Mouse (Mus musculus) embryonic facial prominence, embryonic 11.5 days (tissue): ENCODE results near the gene Chst11. TPM values are rescaled to one million over a fixed set of nuclear protein-coding genes. Genes with fewer than 3 reads are reported as not detected.

Source experiments
- ATAC-seq: fragments of 200-750 bp; cut with Nextera tagmentation; replicated peaks from 2 replicates; pipeline ENCODE4 v1.8.0; 2017; ENCODE audit warnings: low read depth; ENCODE audit not compliant: insufficient number of reproducible peaks, low FRiP score, low TSS enrichment
- DNase-seq: peaks from one replicate; pipeline ENCODE4 v3.0.0-alpha.2; 2015; ENCODE audit warnings: low spot score
- H3K27ac ChIP-seq: fragments of 300-500 bp; sonication (generic); replicated peaks from 2 replicates; pipeline ENCODE4 v1.5.1; 2014; ENCODE audit warnings: mild to moderate bottlenecking, low read depth, low read length, control low read depth
- H3K27me3 ChIP-seq: fragments of 300-500 bp; sonication (generic); 2 replicates; pipeline ENCODE4 v1.6.1; 2014; ENCODE audit warnings: mild to moderate bottlenecking, low read length, moderate library complexity, mixed read lengths; ENCODE audit not compliant: control insufficient read depth, insufficient read depth
- H3K36me3 ChIP-seq: fragments of 300-500 bp; sonication (generic); replicated peaks from 2 replicates; pipeline ENCODE4 v1.6.1; 2014; ENCODE audit warnings: low read depth, mild to moderate bottlenecking, low read length, moderate library complexity, mixed read lengths; ENCODE audit not compliant: control insufficient read depth, insufficient read depth
- H3K4me1 ChIP-seq: fragments of 300-500 bp; sonication (generic); 2 replicates; pipeline ENCODE4 v1.6.1; 2014; ENCODE audit warnings: low read length, mixed read lengths; ENCODE audit not compliant: control insufficient read depth, insufficient read depth
- H3K4me2 ChIP-seq: fragments of 300-500 bp; sonication (generic); 2 replicates; pipeline ENCODE4 v1.6.1; 2014; ENCODE audit warnings: low read depth, mild to moderate bottlenecking, control low read depth, low read length, moderate library complexity
- H3K4me3 ChIP-seq: fragments of 300-500 bp; sonication (generic); 2 replicates; pipeline ENCODE4 v1.5.1; 2014; ENCODE audit warnings: low read depth, low read length, control low read depth
- H3K9ac ChIP-seq: fragments of 300-500 bp; sonication (generic); replicated peaks from 2 replicates; pipeline ENCODE4 v1.6.1; 2014; ENCODE audit warnings: mild to moderate bottlenecking, control low read depth, low read length
- H3K9me3 ChIP-seq: fragments of 300-500 bp; sonication (generic); replicated peaks from 2 replicates; pipeline ENCODE4 v1.6.1; 2016; ENCODE audit warnings: mild to moderate bottlenecking, low read length, inconsistent platforms, mixed read lengths; ENCODE audit not compliant: control insufficient read depth
- WGBS: fragments of 180-500 bp; shearing (Covaris S2); extraction: QIAGEN DNeasy Blood & Tissue Kit; methylation state at CpG from one replicate; pipeline ENCODE4 v1.1.7; 2014; 5-methylcytosine and 5-hydroxymethylcytosine counted together
- polyA plus RNA-seq: library from polyadenylated mRNA; unstranded; fragments of >200 nt; fragmentation: Nextera tagmentation; extraction: Ambion mirVana; gene quantifications from 2 replicates; pipeline ENCODE4 v1.2.1, GENCODE M21; 2014

The Chst11 gene
- polyA plus RNA-seq, 1 experiment from 2014 or later = 2.1 TPM

DNA sequence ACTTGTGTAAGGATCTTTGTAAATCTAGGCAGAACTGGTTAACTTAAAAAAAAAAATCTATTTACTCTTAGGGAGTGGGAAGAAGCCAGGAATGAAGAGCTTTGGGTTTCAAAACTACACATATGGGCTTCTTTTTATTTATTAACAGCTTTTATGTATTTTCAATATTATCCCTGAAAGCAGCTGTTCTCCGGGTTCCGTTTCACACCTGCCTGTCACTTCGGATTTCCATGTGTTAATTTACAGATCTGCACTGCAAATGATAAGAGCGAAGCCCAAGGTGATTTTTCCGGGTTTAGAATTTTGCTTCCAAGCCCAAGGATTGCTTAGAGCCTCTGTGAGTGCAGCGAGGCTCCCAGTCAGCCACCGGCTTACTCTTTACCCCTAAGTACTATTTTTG lies 223.1 kb downstream of the Chst11 start:
- no peaks in the 10 kb centered on the region for H3K27me3 ChIP-seq
- H3K4me1 ChIP-seq = no peaks in the 10 kb centered on the region
- H3K27ac ChIP-seq = no peak overlapping the region
- DNase-seq (no peak), ATAC-seq (no peak)
- H3K9ac ChIP-seq = no peak overlapping the region
- WGBS = 88% methylated on average over 7 of the region's 7 CpGs
- H3K4me2 ChIP-seq = no peak overlapping the region
- H3K4me3 ChIP-seq = no peak overlapping the region
- no peaks in the 10 kb centered on the region for H3K9me3 ChIP-seq
- no peaks in the 10 kb centered on the region for H3K36me3 ChIP-seq

DNA sequence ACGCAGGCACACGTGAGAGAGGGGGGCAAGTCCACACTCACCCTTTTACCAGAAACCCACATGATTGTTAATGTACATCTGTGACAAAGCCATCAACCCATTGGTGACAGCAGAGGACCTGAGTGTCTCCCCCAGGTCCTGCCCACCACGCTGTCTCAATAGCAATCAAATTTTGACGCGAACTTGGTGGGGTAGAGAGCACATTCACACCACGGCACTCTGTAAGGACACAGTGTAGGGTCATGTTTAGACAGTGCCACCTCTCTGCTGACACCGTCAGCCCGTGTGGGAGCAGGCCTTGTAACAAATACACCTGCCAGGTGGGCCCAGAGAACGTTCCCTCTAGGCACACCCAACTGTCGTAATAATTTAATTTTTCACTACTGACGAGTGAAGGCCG lies 224.1 kb downstream of the Chst11 start:
- no peaks in the 10 kb centered on the region for H3K36me3 ChIP-seq
- H3K4me1 ChIP-seq = no peaks in the 10 kb centered on the region
- 66% methylated on average over 12 of the region's 12 CpGs for WGBS
- DNase-seq (no peak), ATAC-seq (no peak)
- H3K27ac ChIP-seq = no peak overlapping the region
- H3K4me2 ChIP-seq = no peak overlapping the region
- no peaks in the 10 kb centered on the region for H3K9me3 ChIP-seq
- no peak overlapping the region for H3K4me3 ChIP-seq
- no peak overlapping the region for H3K9ac ChIP-seq
- no peaks in the 10 kb centered on the region for H3K27me3 ChIP-seq

DNA sequence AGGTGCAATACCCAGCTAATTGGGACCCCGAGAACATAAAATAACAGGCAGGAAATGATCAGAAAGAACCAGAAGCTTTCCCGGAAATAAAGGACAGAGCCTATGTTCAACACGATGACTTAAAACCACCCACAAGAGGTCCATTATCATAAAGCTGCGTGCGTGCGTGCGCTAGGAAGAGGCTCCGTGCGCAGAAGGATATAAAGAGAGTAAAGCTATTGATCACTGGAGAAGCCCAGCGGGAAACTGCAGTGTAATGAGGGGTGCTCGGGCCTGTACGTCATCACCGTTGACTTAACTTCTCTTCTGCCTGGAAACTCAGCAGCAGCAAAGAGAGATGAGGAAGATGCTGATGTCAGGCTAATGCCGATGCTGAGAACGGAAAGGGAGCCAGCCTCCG lies 224.8 kb downstream of the Chst11 start:
- Histone ChIP-seq H3K4me3 (no peak overlapping the region), H3K27ac (no peak overlapping the region), H3K4me2 (no peak overlapping the region), H3K36me3 (no peaks in the 10 kb centered on the region), H3K9me3 (no peaks in the 10 kb centered on the region), H3K4me1 (no peaks in the 10 kb centered on the region), H3K27me3 (no peaks in the 10 kb centered on the region), H3K9ac (no peak overlapping the region)
- 78% methylated on average over 16 of the region's 16 CpGs for WGBS
- no peak for ATAC-seq
- no peak for DNase-seq

GRCm38 (mm10) chr10:83210968-83211583 lies 225.8 kb downstream of the Chst11 start:
- no peaks in the 10 kb centered on the region for H3K27me3 ChIP-seq
- 25% methylated on average over 6 of the region's 6 CpGs for WGBS
- no peak overlapping the region for H3K4me3 ChIP-seq
- no peaks in the 10 kb centered on the region for H3K4me1 ChIP-seq
- peak; percentile 45 for DNase-seq
- H3K27ac ChIP-seq = no peak overlapping the region
- no peaks in the 10 kb centered on the region for H3K36me3 ChIP-seq
- no peak overlapping the region for H3K9ac ChIP-seq
- no peak for ATAC-seq
- H3K9me3 ChIP-seq = no peaks in the 10 kb centered on the region
- no peak overlapping the region for H3K4me2 ChIP-seq

DNA sequence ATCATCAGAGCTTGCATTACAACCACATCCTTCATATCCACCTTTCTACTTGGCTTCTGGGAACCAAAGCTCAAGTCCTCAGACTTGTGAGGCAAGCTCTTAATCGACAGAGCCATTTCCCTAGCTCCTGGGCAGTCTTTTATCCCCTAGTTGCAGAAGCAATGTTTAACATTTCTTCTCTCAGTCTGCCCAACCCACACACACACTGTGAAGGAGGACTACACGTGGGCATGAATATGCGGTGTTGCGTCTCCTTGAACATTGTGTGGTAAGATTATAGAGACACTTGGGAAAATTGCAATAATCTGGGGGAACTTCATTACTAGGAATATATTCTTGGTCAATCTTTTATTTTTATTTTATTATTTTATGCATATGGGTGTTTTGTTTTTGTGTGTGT lies 227.3 kb downstream of the Chst11 start:
- H3K27me3 ChIP-seq = no peaks in the 10 kb centered on the region
- H3K4me1 ChIP-seq = no peaks in the 10 kb centered on the region
- H3K4me2 ChIP-seq = no peak overlapping the region
- H3K9ac ChIP-seq = no peak overlapping the region
- DNase-seq (no peak), ATAC-seq (no peak)
- H3K9me3 ChIP-seq = no peaks in the 10 kb centered on the region
- H3K27ac ChIP-seq = no peak overlapping the region
- H3K36me3 ChIP-seq = no peaks in the 10 kb centered on the region
- WGBS = 89% methylated on average over 4 of the region's 4 CpGs
- H3K4me3 ChIP-seq = no peak overlapping the region

DNA sequence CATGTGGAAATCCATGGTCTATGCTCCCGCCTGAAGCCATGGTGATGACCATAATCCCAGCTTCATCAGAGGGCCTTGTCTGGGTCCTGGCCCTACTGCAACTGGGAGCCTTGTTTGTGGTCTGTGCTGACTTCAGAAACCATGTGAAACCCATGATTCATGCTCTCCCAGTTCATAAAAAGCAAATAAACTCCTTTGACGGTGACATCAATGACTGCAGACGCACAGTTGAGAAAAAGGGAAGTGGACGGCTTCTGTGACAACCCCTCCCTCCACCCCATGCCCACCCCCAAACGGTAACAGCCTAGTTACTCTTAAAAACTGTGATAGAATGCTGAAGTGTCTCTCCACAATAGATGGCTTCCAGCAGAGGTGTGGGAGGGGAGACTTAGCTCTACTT lies 230.3 kb downstream of the Chst11 start:
- no peak overlapping the region for H3K9ac ChIP-seq
- H3K9me3 ChIP-seq = no peaks in the 10 kb centered on the region
- H3K27me3 ChIP-seq = no peaks in the 10 kb centered on the region
- no peak overlapping the region for H3K4me3 ChIP-seq
- H3K4me1 ChIP-seq = no peaks in the 10 kb centered on the region
- H3K36me3 ChIP-seq = no peaks in the 10 kb centered on the region
- DNase-seq (no peak), ATAC-seq (no peak)
- no peak overlapping the region for H3K27ac ChIP-seq
- no peak overlapping the region for H3K4me2 ChIP-seq
- 75% methylated on average over 5 of the region's 5 CpGs for WGBS

DNA sequence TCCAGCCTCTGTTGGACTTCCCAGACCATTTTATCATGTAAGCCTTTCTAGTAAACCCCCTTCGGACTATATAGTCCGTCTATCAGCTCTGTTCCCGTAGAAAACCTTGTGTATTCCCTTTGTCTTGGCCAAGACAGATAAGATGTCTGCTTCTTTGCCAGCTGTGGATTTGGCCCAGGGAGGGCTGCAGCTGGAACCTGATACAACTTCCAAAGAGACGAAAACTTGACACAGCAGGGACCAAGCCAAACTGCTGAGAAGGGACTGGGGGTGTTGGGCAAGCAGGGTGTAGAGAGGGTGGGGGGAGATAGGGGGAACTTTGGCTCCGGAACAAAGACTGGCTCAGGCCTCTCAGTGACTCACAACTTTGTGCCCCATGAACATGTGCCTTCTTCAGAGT lies 232.0 kb downstream of the Chst11 start:
- no peak overlapping the region for H3K27ac ChIP-seq
- no peak for ATAC-seq
- no peak overlapping the region for H3K4me3 ChIP-seq
- H3K27me3 ChIP-seq = no peaks in the 10 kb centered on the region
- no peak overlapping the region for H3K9ac ChIP-seq
- H3K4me1 ChIP-seq = no peaks in the 10 kb centered on the region
- WGBS = 68% methylated on average over 5 of the region's 5 CpGs
- H3K4me2 ChIP-seq = no peak overlapping the region
- DNase-seq = no peak
- no peaks in the 10 kb centered on the region for H3K9me3 ChIP-seq
- no peaks in the 10 kb centered on the region for H3K36me3 ChIP-seq

DNA sequence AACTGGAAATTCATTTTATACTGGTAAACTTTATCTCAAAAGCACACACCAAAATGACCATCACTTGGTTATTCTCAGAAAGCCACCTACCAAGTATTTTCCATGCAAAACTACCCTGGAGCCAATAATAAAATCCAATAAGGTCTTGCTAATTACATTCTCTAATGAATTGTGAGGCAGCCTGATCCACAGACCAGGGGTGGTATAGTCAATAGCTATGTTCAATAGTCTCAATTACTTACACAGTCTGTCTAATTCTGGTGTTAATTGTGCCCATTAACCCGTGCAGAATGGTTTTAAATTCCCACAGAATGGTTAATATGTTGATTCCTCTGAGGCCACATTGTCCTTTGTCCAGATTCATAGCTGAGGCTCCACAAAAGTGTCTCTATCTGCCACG lies 233.5 kb downstream of the Chst11 start:
- no peak overlapping the region for H3K4me2 ChIP-seq
- H3K9ac ChIP-seq = no peak overlapping the region
- ATAC-seq = no peak
- DNase-seq = no peak
- no peak overlapping the region for H3K27ac ChIP-seq
- no peaks in the 10 kb centered on the region for H3K27me3 ChIP-seq
- no peaks in the 10 kb centered on the region for H3K9me3 ChIP-seq
- WGBS = 61% methylated on average over 2 of the region's 2 CpGs
- H3K4me1 ChIP-seq = no peaks in the 10 kb centered on the region
- no peak overlapping the region for H3K4me3 ChIP-seq
- H3K36me3 ChIP-seq = no peaks in the 10 kb centered on the region
